8 mouse cellular contexts compared by ENCODE assay signal in genomic region chr12:89302011-89302410, GRCm38 (mm10).
DNase-seq lines count a peak whose midpoint lies in the region; ATAC-seq and TF ChIP-seq lines count a peak whose summit lies in the region.

No protein-coding gene starts in this region.

- no peak for TF ChIP-seq POLR2A in kidney, adult 2 months (IDR thresholded peaks at IDR 0.05; ENCODE audit: low read depth, low read length)

- WGBS in kidney, adult 2 months = 37% methylated on average over 4 of the region's 4 CpGs
- WGBS in kidney, embryonic 15.5 days = 46% methylated on average over 4 of the region's 4 CpGs
- 48% methylated on average over 4 of the region's 4 CpGs for WGBS in forebrain, postnatal 0 days

- no peaks in the 10 kb centered on the region for H3K36me3 ChIP-seq in kidney, adult 2 months (ENCODE audit: control insufficient read depth, insufficient read depth, low read length)
- H3K36me3 ChIP-seq in kidney, embryonic 15.5 days = no peaks in the 10 kb centered on the region
- no peaks in the 10 kb centered on the region for H3K36me3 ChIP-seq in forebrain, postnatal 0 days (ENCODE audit: insufficient read depth)

- no peaks in the 10 kb centered on the region for H3K27me3 ChIP-seq in kidney, adult 2 months (replicated peaks; ENCODE audit: control insufficient read depth, insufficient read depth, low read length)
- H3K27me3 ChIP-seq in kidney, embryonic 15.5 days = no peaks in the 10 kb centered on the region
- H3K27me3 ChIP-seq in forebrain, postnatal 0 days (ENCODE audit: insufficient read depth, low read length) = no peaks in the 10 kb centered on the region

- peak; percentile 48 for DNase-seq in kidney, adult 2 months
- DNase-seq in cerebellum, adult 11-12 months = peak; percentile 10
- peak; percentile 85 for DNase-seq in forebrain, postnatal 0 days
- DNase-seq in induced T-regulatory cell, adult 2 months (ENCODE audit: low read depth) = peak; percentile 49
- DNase-seq in left cerebral cortex, postnatal 4 days = peak; percentile 77
- peak; percentile 26 for DNase-seq in naive thymus-derived CD4-positive, alpha-beta T cell, adult 2 months (ENCODE audit: low read depth)
- peak; percentile 9 to 27 for DNase-seq in thymus, postnatal 36 days

- no peaks in the 10 kb centered on the region for H3K9me3 ChIP-seq in kidney, embryonic 15.5 days (replicated peaks)
- H3K9me3 ChIP-seq in forebrain, postnatal 0 days (ENCODE audit: low read length) = no peaks in the 10 kb centered on the region

- intact Hi-C loops in left cerebral cortex, postnatal 4 days (cut with DNase I) = no loop called here

- no peak overlapping the region for H3K27ac ChIP-seq in kidney, adult 2 months (ENCODE audit: insufficient read depth, low read depth, low read length)
- H3K27ac ChIP-seq in kidney, embryonic 15.5 days = no peak overlapping the region
- no peak overlapping the region for H3K27ac ChIP-seq in forebrain, postnatal 0 days (ENCODE audit: low read depth, low read length)

- H3K4me3 ChIP-seq in kidney, adult 2 months (ENCODE audit: insufficient read depth, low read depth, low read length) = no peak overlapping the region
- no peak overlapping the region for H3K4me3 ChIP-seq in kidney, embryonic 15.5 days (replicated peaks)
- H3K4me3 ChIP-seq in forebrain, postnatal 0 days (ENCODE audit: low read depth, low read length) = no peak overlapping the region

- TF ChIP-seq CTCF in kidney, adult 2 months (conservative IDR thresholded peaks at IDR 0.05; ENCODE audit: insufficient read depth, insufficient read length, low read depth, low read length) = peak; percentile 40; the same call in 1 of the 2 replicates
- TF ChIP-seq CTCF in forebrain, postnatal 0 days (IDR thresholded peaks at IDR 0.05; ENCODE audit: low read depth) = peak; percentile 89

- no peak overlapping the region for H3K9ac ChIP-seq in kidney, embryonic 15.5 days
- no peak overlapping the region for H3K9ac ChIP-seq in forebrain, postnatal 0 days

- no peaks in the 10 kb centered on the region for H3K4me1 ChIP-seq in kidney, adult 2 months (ENCODE audit: control insufficient read depth, insufficient read depth, low read length)
- H3K4me1 ChIP-seq in kidney, embryonic 15.5 days = no peaks in the 10 kb centered on the region
- no peaks in the 10 kb centered on the region for H3K4me1 ChIP-seq in forebrain, postnatal 0 days (ENCODE audit: insufficient read depth)

- no peak overlapping the region for H3K4me2 ChIP-seq in kidney, embryonic 15.5 days
- no peak overlapping the region for H3K4me2 ChIP-seq in forebrain, postnatal 0 days (ENCODE audit: low read depth)

- ATAC-seq in kidney, embryonic 15.5 days (replicated peaks; ENCODE audit: low FRiP score) = no peak
- ATAC-seq in forebrain, postnatal 0 days = 0 out of 2 replicates have a peak, but pooled peaks have one; percentile 5

Comparison
In these comparisons a context has a peak if more than half of its experiments do, and no peak if none do; other contexts are left out.
1. DNase-seq: peak in every context shown above with its lines; median percentile 85 in forebrain, postnatal 0 days; 77 in left cerebral cortex, postnatal 4 days; 49 in induced T-regulatory cell, adult 2 months; 48 in kidney, adult 2 months; 26 in naive thymus-derived CD4-positive, alpha-beta T cell, adult 2 months; 18 in thymus, postnatal 36 days; 10 in cerebellum, adult 11-12 months.